Mouse (Mus musculus) MEL (cell line): Measurements from ENCODE around the gene Exph5.

Experiments used
- CHD2 ChIP-seq: IDR thresholded peaks from 2 replicates; pipeline ENCODE4 v1.6.1; 2011; ENCODE audit warnings: low read length, improper control_type of control experiment
- CTCF ChIP-seq, 3 experiments: IDR thresholded peaks in 2 of 3; conservative IDR thresholded peaks in 1 of 3; 2 replicates each; pipeline ENCODE4 v1.5.1; 2011 to 2012; ENCODE audit warnings: low read length in 3 of 3, low read depth in 2 of 3, mild to moderate bottlenecking in 2 of 3, improper control_type of control experiment in 1 of 3, inconsistent platforms in 1 of 3, mixed read lengths in 1 of 3, moderate library complexity in 1 of 3; ENCODE audit not compliant: control insufficient read depth in 1 of 3, insufficient read depth in 1 of 3, poor library complexity in 1 of 3, severe bottlenecking in 1 of 3
- ETS1 ChIP-seq: IDR thresholded peaks from 2 replicates; pipeline ENCODE4 v1.6.1; 2012; ENCODE audit warnings: low read depth, mild to moderate bottlenecking, inconsistent platforms, low read length, improper control_type of control experiment, moderate library complexity
- POLR2A ChIP-seq, 2 experiments: IDR thresholded peaks; 2 replicates each; pipeline ENCODE4 v1.6.1; 2011 to 2012; ENCODE audit warnings: low read length in 2 of 2, mild to moderate bottlenecking in 2 of 2, control low read depth in 1 of 2, improper control_type of control experiment in 1 of 2, low read depth in 1 of 2, moderate library complexity in 1 of 2; ENCODE audit not compliant: control insufficient read depth in 1 of 2, insufficient read depth in 1 of 2, poor library complexity in 1 of 2
- TAL1 ChIP-seq: IDR thresholded peaks from 2 replicates; pipeline ENCODE4 v1.6.1; 2012; ENCODE audit warnings: mild to moderate bottlenecking, inconsistent platforms, low read length, moderate library complexity, mixed read lengths
- TCF12 ChIP-seq: IDR thresholded peaks from 2 replicates; pipeline ENCODE4 v1.6.1; 2014; ENCODE audit warnings: low read depth, mild to moderate bottlenecking, inconsistent platforms, low read length, improper control_type of control experiment, moderate library complexity
- ZNF384 ChIP-seq: IDR thresholded peaks from 2 replicates; pipeline ENCODE4 v1.6.1; 2012; ENCODE audit warnings: low read depth, mild to moderate bottlenecking, inconsistent platforms, low read length, improper control_type of control experiment

DNA sequence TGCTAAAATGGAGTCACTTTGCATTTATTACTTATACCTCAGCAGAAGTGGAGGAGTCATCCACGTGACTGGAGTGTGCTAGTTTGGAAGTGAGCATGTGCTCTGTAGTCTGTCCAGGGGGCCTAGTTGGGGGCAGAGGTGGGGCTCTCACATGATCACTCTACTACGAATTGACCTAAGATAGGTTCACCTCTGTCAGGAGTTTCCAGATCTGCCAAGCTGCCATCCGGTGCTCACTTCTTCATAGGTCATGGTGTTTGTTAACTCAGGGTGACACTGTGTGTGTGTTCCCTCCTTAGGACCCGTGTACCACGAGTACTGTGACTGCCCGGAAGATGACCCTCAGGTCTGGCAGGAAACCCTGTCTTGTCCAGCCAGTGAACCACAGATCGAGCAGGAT lies 88.7 kb downstream of the Exph5 start:
- TF ChIP-seq TAL1 (no peak), CHD2 (no peak), POLR2A (IDR thresholded peaks at IDR 0.05; ENCODE audit: control insufficient read depth in 1 of 2, insufficient read depth in 1 of 2, low read depth in 1 of 2, low read length in 2 of 2, poor library complexity in 1 of 2) (no peak), ETS1 (no peak), CTCF (IDR thresholded peaks at IDR 0.05 in 2 of 3, conservative IDR thresholded peaks at IDR 0.05 in 1 of 3; ENCODE audit: control insufficient read depth in 1 of 3, insufficient read depth in 1 of 3, low read depth in 2 of 3, low read length in 3 of 3, poor library complexity in 1 of 3, severe bottlenecking in 1 of 3) (no peak), TCF12 (no peak), ZNF384 (no peak)
